Mouse (Mus musculus): Measurements from ENCODE around the gene Mrps12.
A peak's percentile ranks its signal among the peaks of the same experiment; 100 is the strongest.

The Mrps12 gene

GRCm38 (mm10) chr7:28741709-28742438, at the start of gene Mrps12, which contains the start of gene Sars2:
Mrps12 (minus strand) TSS chr7:28741820.
Sars2 (plus strand) TSS chr7:28741992.
- ATAC-seq (ENCODE audit: low TSS enrichment), result peak; percentile 97

- no peak for ATAC-seq (ENCODE audit: low TSS enrichment)
Observed at GRCm38 (mm10) chr7:28790066-28790806, 48.6 kb upstream of the Mrps12 start.

GRCm38 (mm10) chr7:28789235-28789634, 47.6 kb upstream of the Mrps12 start:
- ATAC-seq (ENCODE audit: low TSS enrichment), result no peak

- ATAC-seq (ENCODE audit: low TSS enrichment), result no peak
Observed at GRCm38 (mm10) chr7:28788307-28789195, 46.9 kb upstream of the Mrps12 start, which contains the start of gene Rinl. Rinl (plus strand) TSS chr7:28788969.

- no peak for ATAC-seq (ENCODE audit: low TSS enrichment)
Observed at GRCm38 (mm10) chr7:28787884-28788283, 46.3 kb upstream of the Mrps12 start.

GRCm38 (mm10) chr7:28785161-28785560, 43.5 kb upstream of the Mrps12 start:
- no peak for ATAC-seq (ENCODE audit: low TSS enrichment)

GRCm38 (mm10) chr7:28781261-28781663, 39.6 kb upstream of the Mrps12 start:
- peak; percentile 17; the same call in 1 of the 2 replicates for ATAC-seq (ENCODE audit: low TSS enrichment)

GRCm38 (mm10) chr7:28780857-28781256, 39.2 kb upstream of the Mrps12 start:
- ATAC-seq (ENCODE audit: low TSS enrichment), result peak; percentile 60; the same call in 1 of the 2 replicates

GRCm38 (mm10) chr7:28780067-28780658, 38.5 kb upstream of the Mrps12 start:
- peak; percentile 71 for ATAC-seq (ENCODE audit: low TSS enrichment)

GRCm38 (mm10) chr7:28778825-28779224, 37.2 kb upstream of the Mrps12 start:
- no peak for ATAC-seq (ENCODE audit: low TSS enrichment)

- no peak for ATAC-seq (ENCODE audit: low TSS enrichment)
Observed at GRCm38 (mm10) chr7:28775129-28775528, 33.5 kb upstream of the Mrps12 start.

- ATAC-seq (ENCODE audit: low TSS enrichment), result peak; percentile 62; the same call in 1 of the 2 replicates
Observed at GRCm38 (mm10) chr7:28774164-28774563, 32.5 kb upstream of the Mrps12 start.

GRCm38 (mm10) chr7:28773163-28773562, 31.5 kb upstream of the Mrps12 start:
- ATAC-seq (ENCODE audit: low TSS enrichment), result no peak

- ATAC-seq (ENCODE audit: low TSS enrichment), result no peak
Observed at GRCm38 (mm10) chr7:28771867-28772266, 30.2 kb upstream of the Mrps12 start.

- no peak for ATAC-seq (ENCODE audit: low TSS enrichment)
Observed at GRCm38 (mm10) chr7:28770309-28770708, 28.7 kb upstream of the Mrps12 start.

GRCm38 (mm10) chr7:28769414-28769958, 27.9 kb upstream of the Mrps12 start:
- no peak for ATAC-seq (ENCODE audit: low TSS enrichment)

GRCm38 (mm10) chr7:28767462-28767965, 25.9 kb upstream of the Mrps12 start, which contains the start of gene Nfkbib:
Nfkbib (minus strand) TSS chr7:28767512.
- no peak for ATAC-seq (ENCODE audit: low TSS enrichment)

GRCm38 (mm10) chr7:28766910-28767309, 25.3 kb upstream of the Mrps12 start:
- ATAC-seq (ENCODE audit: low TSS enrichment), result no peak

- ATAC-seq (ENCODE audit: low TSS enrichment), result peak; percentile 95
Observed at GRCm38 (mm10) chr7:28766173-28766879, 24.7 kb upstream of the Mrps12 start, which contains the start of gene Sirt2. Sirt2 (plus strand) TSS chr7:28766735.

GRCm38 (mm10) chr7:28765211-28765610, 23.6 kb upstream of the Mrps12 start:
- no peak for ATAC-seq (ENCODE audit: low TSS enrichment)

Data from frontal cortex, adult (tissue).